Mouse (Mus musculus): ENCODE results near the gene Olfr648. TPM values are rescaled to one million over a fixed set of nuclear protein-coding genes. Genes with fewer than 3 reads are reported as not detected.

Olfr648 gene
- polyA plus RNA-seq, 1 experiment from 2014 or later = 0.15 TPM

DNA sequence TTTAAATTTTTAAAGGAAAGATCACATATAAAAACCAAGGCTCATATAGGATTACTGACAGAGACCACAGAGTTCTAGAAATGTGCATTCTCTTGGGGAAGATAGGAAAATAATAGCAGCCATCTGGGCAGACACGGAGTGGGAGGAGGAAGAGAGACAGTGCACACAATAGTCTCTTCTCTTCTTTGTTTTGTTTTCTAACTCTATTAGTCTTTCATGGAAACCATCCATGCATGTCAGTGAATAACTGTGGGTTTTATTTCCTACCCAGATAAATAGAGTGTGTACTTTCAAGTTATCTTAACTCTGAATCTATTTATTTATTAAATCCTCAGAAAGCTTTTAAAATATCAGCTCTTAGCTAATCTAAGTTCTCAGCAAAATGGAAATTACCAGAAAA is 8.1 kb downstream of the Olfr648 start:
- Histone ChIP-seq H3K4me2 (no peak overlapping the region), H3K9me3 (no peaks in the 10 kb centered on the region), H3K27me3 (no peaks in the 10 kb centered on the region), H3K4me3 (no peak overlapping the region), H3K9ac (no peak overlapping the region), H3K4me1 (no peaks in the 10 kb centered on the region), H3K27ac (no peak overlapping the region), H3K36me3 (no peaks in the 10 kb centered on the region)
- ATAC-seq (ENCODE audit: insufficient number of reproducible peaks, insufficient read depth, low FRiP score, low TSS enrichment, low read depth) = no peak
- WGBS = 42% methylated on average over 1 of the region's 1 CpGs

DNA sequence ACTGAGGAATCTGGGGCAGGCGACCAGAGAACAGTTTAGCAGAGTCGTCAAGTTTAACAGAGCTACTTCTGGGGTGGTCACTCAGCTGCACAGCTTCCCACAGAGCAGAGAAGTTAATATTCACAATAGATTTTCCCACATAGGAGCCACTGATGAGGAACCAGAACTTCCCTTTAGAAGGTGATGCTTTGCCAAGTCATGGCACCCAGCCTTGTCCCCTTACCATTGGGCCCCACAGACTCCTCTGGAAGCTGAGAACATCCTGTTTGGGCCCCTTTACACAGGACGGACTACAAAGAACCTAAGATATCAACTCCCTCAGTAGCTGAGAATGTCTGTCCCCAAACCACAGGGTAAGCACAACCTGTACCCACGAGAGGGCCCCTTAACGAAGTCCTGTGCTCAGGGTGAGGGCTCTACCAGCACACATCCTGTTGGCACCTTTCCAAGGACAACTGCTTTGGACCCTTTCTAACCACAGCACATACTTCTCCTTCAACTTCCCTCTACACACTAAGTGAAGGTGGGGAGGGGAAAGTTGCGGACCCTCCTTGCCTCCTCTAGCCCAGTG is 13.5 kb downstream of the Olfr648 start:
- Histone ChIP-seq H3K4me1 (no peaks in the 10 kb centered on the region), H3K4me3 (no peak overlapping the region), H3K27me3 (no peaks in the 10 kb centered on the region), H3K9me3 (no peaks in the 10 kb centered on the region), H3K27ac (no peak overlapping the region), H3K36me3 (no peaks in the 10 kb centered on the region), H3K9ac (no peak overlapping the region), H3K4me2 (no peak overlapping the region)
- no peak for ATAC-seq (ENCODE audit: insufficient number of reproducible peaks, insufficient read depth, low FRiP score, low TSS enrichment, low read depth)
- WGBS = 75% methylated on average over 6 of the region's 6 CpGs

DNA sequence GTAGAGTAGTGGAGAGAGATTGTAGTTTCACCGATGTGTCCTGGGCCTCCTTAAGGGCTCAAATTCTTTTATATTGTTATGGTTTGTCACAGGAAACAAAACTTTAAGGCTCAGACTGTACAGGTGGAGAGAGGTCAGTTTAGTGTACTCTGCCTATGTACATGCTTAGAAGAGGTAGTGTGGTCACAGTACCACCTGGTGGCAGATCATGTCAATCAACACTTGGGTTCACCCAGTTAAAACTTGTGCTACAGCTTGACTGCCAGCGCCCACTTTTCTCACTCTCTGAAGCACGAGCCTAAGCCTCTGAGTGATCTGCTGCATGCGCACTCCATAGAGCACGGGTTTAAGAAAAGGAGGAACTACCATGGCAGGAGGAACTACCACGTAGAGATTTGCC is 16.1 kb downstream of the Olfr648 start:
- H3K4me2 ChIP-seq = no peak overlapping the region
- no peak overlapping the region for H3K4me3 ChIP-seq
- no peak for ATAC-seq (ENCODE audit: insufficient number of reproducible peaks, insufficient read depth, low FRiP score, low TSS enrichment, low read depth)
- H3K27me3 ChIP-seq = no peaks in the 10 kb centered on the region
- no peak overlapping the region for H3K9ac ChIP-seq
- WGBS = 88% methylated on average over 6 of the region's 6 CpGs
- no peaks in the 10 kb centered on the region for H3K9me3 ChIP-seq
- H3K27ac ChIP-seq = no peak overlapping the region
- no peaks in the 10 kb centered on the region for H3K36me3 ChIP-seq
- no peaks in the 10 kb centered on the region for H3K4me1 ChIP-seq

DNA sequence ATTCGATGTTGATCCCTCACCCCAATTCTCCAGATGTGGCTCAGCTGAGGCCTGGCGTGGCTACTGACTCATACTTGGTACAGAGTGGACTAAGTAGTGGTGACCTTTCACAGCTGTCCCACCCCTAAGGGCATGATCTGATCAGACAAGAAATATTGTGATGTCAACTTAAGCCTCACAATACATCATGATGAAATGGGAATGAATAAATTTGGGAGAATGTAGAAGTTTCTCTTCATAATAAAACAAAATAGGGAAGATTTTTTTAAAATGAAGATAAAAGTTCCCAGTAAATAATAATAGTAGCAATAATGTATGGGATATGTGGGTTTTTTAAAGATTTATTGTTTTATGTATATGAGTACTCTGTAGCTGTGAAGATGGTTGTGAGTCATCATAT is 32.7 kb downstream of the Olfr648 start, which contains the start of gene Ubqlnl:
Gene Ubqlnl, minus strand, starts transcription at position 101 of the 400 bp plus-strand sequence.
- Histone ChIP-seq H3K36me3 (no peaks in the 10 kb centered on the region), H3K9ac (no peak within 1 kb of the TSS)

DNA sequence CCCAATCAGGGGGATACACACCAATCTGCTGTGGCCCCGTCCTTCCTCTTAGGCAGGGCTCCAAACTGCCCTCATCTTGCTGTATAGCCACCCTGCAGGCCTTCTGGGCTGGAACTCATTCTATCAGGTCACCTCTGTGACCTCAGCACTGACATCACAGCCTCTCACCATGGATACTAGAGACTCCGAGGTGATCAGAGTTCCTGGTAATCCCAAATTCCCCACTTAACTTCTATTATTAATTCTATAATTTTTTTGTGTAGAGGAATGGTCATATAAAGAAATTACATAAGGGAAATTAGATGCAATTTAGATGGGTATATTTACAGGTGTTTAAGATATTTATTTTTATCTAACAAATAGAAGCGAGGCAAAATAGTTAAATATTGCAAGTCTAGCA is 40.0 kb downstream of the Olfr648 start, which contains the start of gene Ubqln3:
Gene Ubqln3, minus strand, starts transcription at position 101 of the 400 bp plus-strand sequence.
- ATAC-seq (ENCODE audit: insufficient number of reproducible peaks, insufficient read depth, low FRiP score, low TSS enrichment, low read depth) = no peak
- Histone ChIP-seq H3K9ac (no peak within 1 kb of the TSS), H3K4me2 (no peak within 1 kb of the TSS), H3K4me3 (no peak within 1 kb of the TSS), H3K9me3 (no peaks in the 10 kb centered on the region), H3K27me3 (no peaks in the 10 kb centered on the region), H3K4me1 (no peaks in the 10 kb centered on the region), H3K36me3 (no peaks in the 10 kb centered on the region), H3K27ac (no peak within 1 kb of the TSS)
- 73% methylated on average over 3 of the region's 3 CpGs for WGBS

More for the DNA sequence above, 32.7 kb downstream of the Olfr648 start, which contains the start of gene Ubqlnl:
- ATAC-seq (ENCODE audit: insufficient number of reproducible peaks, insufficient read depth, low FRiP score, low TSS enrichment, low read depth) = no peak
- H3K4me2 ChIP-seq = no peak within 1 kb of the TSS
- H3K9me3 ChIP-seq = no peaks in the 10 kb centered on the region
- WGBS = 81% methylated on average over 2 of the region's 2 CpGs
- H3K27ac ChIP-seq = no peak within 1 kb of the TSS
- H3K4me3 ChIP-seq = no peak within 1 kb of the TSS
- no peaks in the 10 kb centered on the region for H3K27me3 ChIP-seq
- no peaks in the 10 kb centered on the region for H3K4me1 ChIP-seq

DNA sequence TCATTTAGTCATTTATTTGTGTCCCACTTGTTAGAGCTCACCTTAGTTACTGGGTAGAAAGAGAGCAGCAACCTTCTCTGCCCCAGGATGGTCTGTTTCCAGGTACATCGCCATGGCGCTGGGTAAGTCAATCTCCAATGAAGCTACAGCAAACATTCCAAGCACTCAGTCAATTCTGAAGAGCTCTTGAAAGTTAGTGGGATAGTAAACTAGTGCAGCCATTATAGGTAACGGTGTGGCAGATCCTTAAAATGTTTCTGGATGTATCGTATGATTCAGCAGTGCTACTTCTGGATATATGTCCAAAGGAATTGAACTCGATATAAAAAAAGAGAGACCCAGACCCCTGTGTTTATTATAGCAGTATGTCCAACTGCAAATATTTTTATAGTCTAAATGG is 45.9 kb downstream of the Olfr648 start, which contains the start of gene Olfr643:
Gene Olfr643, minus strand, starts transcription at position 101 of the 400 bp plus-strand sequence.
- H3K9ac ChIP-seq = no peak within 1 kb of the TSS
- no peaks in the 10 kb centered on the region for H3K9me3 ChIP-seq
- no peak within 1 kb of the TSS for H3K27ac ChIP-seq
- H3K27me3 ChIP-seq = no peaks in the 10 kb centered on the region
- no peaks in the 10 kb centered on the region for H3K36me3 ChIP-seq
- no peak for ATAC-seq (ENCODE audit: insufficient number of reproducible peaks, insufficient read depth, low FRiP score, low TSS enrichment, low read depth)
- H3K4me1 ChIP-seq = no peaks in the 10 kb centered on the region
- 84% methylated on average over 5 of the region's 5 CpGs for WGBS
- no peak within 1 kb of the TSS for H3K4me2 ChIP-seq
- no peak within 1 kb of the TSS for H3K4me3 ChIP-seq

DNA sequence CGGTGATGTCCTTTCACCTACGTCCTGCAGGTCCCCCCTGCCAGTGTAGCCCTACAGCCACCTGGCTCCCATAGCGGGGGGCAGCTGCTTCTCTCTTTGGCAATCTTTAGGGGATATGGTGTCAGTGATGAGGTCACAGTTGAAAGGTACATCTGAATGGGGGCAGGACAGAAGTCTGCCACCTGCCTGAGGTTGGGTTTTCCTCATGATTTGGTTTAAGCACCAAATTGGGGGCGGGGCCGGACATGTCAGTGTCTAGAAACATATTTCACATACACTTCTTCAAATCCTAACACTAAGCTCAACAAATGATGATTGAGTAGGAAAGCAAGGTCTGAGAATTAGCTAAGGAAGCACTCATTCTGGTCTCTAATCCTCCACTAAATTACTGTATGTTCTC is 53.5 kb downstream of the Olfr648 start, which contains the start of gene Ubqln5:
Gene Ubqln5, minus strand, starts transcription at position 101 of the 400 bp plus-strand sequence.
- no peaks in the 10 kb centered on the region for H3K4me1 ChIP-seq
- WGBS = 95% methylated on average over 5 of the region's 5 CpGs

More for the DNA sequence above, 53.5 kb downstream of the Olfr648 start, which contains the start of gene Ubqln5:
- no peak within 1 kb of the TSS for H3K9ac ChIP-seq
- no peaks in the 10 kb centered on the region for H3K9me3 ChIP-seq
- no peak within 1 kb of the TSS for H3K4me3 ChIP-seq
- H3K27ac ChIP-seq = no peak within 1 kb of the TSS
- ATAC-seq (ENCODE audit: insufficient number of reproducible peaks, insufficient read depth, low FRiP score, low TSS enrichment, low read depth) = no peak
- H3K27me3 ChIP-seq = no peaks in the 10 kb centered on the region
- H3K36me3 ChIP-seq = no peaks in the 10 kb centered on the region
- H3K4me2 ChIP-seq = no peak within 1 kb of the TSS

Other genes starting within 250 kb of the Olfr648 start
- gene Olfr632, start 249.0 kb downstream of the Olfr648 start, polyA plus RNA-seq (2015; fragmentation: Nextera tagmentation; extraction: Ambion mirVana) = not detected in 2 replicates
- gene Olfr633, start 239.0 kb downstream of the Olfr648 start, polyA plus RNA-seq (2015; fragmentation: Nextera tagmentation; extraction: Ambion mirVana) = not detected in 2 replicates
- gene Olfr635, start 212.2 kb downstream of the Olfr648 start, polyA plus RNA-seq (2015; fragmentation: Nextera tagmentation; extraction: Ambion mirVana) = 0.03 TPM in 1 of 2 replicates, not detected in the other
- not detected in 2 replicates for gene Olfr638, start 184.6 kb downstream of the Olfr648 start, polyA plus RNA-seq (2015; fragmentation: Nextera tagmentation; extraction: Ambion mirVana)
- gene Olfr639, start 166.1 kb downstream of the Olfr648 start, polyA plus RNA-seq (2015; fragmentation: Nextera tagmentation; extraction: Ambion mirVana) = 0.04 and 0.06 TPM in 2 replicates
- not detected in 2 replicates for gene Olfr640, start 157.8 kb downstream of the Olfr648 start, polyA plus RNA-seq (2015; fragmentation: Nextera tagmentation; extraction: Ambion mirVana)
- not detected in 2 replicates for gene Olfr641, start 147.9 kb downstream of the Olfr648 start, polyA plus RNA-seq (2015; fragmentation: Nextera tagmentation; extraction: Ambion mirVana)
- not detected in 2 replicates for gene Olfr642, start 130.7 kb downstream of the Olfr648 start, polyA plus RNA-seq (2015; fragmentation: Nextera tagmentation; extraction: Ambion mirVana)
- gene 4930516K23Rik, start 121.9 kb downstream of the Olfr648 start, polyA plus RNA-seq (2015; fragmentation: Nextera tagmentation; extraction: Ambion mirVana) = not detected in 2 replicates
- gene Olfr644, start 111.5 kb downstream of the Olfr648 start, polyA plus RNA-seq (2015; fragmentation: Nextera tagmentation; extraction: Ambion mirVana) = not detected in 2 replicates
- not detected in 2 replicates for gene Olfr645, start 97.9 kb downstream of the Olfr648 start, polyA plus RNA-seq (2015; fragmentation: Nextera tagmentation; extraction: Ambion mirVana)
- gene Olfr646, start 78.5 kb downstream of the Olfr648 start, polyA plus RNA-seq (2015; fragmentation: Nextera tagmentation; extraction: Ambion mirVana) = not detected in 2 replicates
- gene Ubqln5, start 53.6 kb downstream of the Olfr648 start, polyA plus RNA-seq (2015; fragmentation: Nextera tagmentation; extraction: Ambion mirVana) = 0.21 TPM in 1 of 2 replicates, not detected in the other
- not detected in 2 replicates for gene Olfr643, start 46.0 kb downstream of the Olfr648 start, polyA plus RNA-seq (2015; fragmentation: Nextera tagmentation; extraction: Ambion mirVana)
- gene Ubqln3, start 40.1 kb downstream of the Olfr648 start, polyA plus RNA-seq (2015; fragmentation: Nextera tagmentation; extraction: Ambion mirVana) = not detected in 2 replicates
- gene Ubqlnl, start 32.8 kb downstream of the Olfr648 start, polyA plus RNA-seq (2015; fragmentation: Nextera tagmentation; extraction: Ambion mirVana) = 0.31 TPM in 1 of 2 replicates, not detected in the other
- 4.6 and 13.3 TPM in 2 replicates for gene Olfm5, start 18.6 kb downstream of the Olfr648 start, polyA plus RNA-seq (2015; fragmentation: Nextera tagmentation; extraction: Ambion mirVana)
- not detected in 2 replicates for gene Olfr649, start 12.6 kb upstream of the Olfr648 start, polyA plus RNA-seq (2015; fragmentation: Nextera tagmentation; extraction: Ambion mirVana)
- gene Trim6, start 35.4 kb upstream of the Olfr648 start, polyA plus RNA-seq (2015; fragmentation: Nextera tagmentation; extraction: Ambion mirVana) = 0.72 and 1.1 TPM in 2 replicates
- 1.6 and 2.3 TPM in 2 replicates for gene Trim34a, start 61.1 kb upstream of the Olfr648 start, polyA plus RNA-seq (2015; fragmentation: Nextera tagmentation; extraction: Ambion mirVana)
- 0.13 and 0.15 TPM in 2 replicates for gene Trim5, start 104.7 kb upstream of the Olfr648 start, polyA plus RNA-seq (2015; fragmentation: Nextera tagmentation; extraction: Ambion mirVana)
- 7.1 and 7.2 TPM in 2 replicates for gene Trim12a, start 132.1 kb upstream of the Olfr648 start, polyA plus RNA-seq (2015; fragmentation: Nextera tagmentation; extraction: Ambion mirVana)
- not detected in 2 replicates for gene Trim34b, start 146.1 kb upstream of the Olfr648 start, polyA plus RNA-seq (2015; fragmentation: Nextera tagmentation; extraction: Ambion mirVana)
- 2.7 and 3.1 TPM in 2 replicates for gene Trim12c, start 170.0 kb upstream of the Olfr648 start, polyA plus RNA-seq (2015; fragmentation: Nextera tagmentation; extraction: Ambion mirVana)
- gene Trim30b, start 186.5 kb upstream of the Olfr648 start, polyA plus RNA-seq (2015; fragmentation: Nextera tagmentation; extraction: Ambion mirVana) = not detected in 2 replicates
- gene Trim30c, start 217.4 kb upstream of the Olfr648 start, polyA plus RNA-seq (2015; fragmentation: Nextera tagmentation; extraction: Ambion mirVana) = 0.20 TPM in 1 of 2 replicates, not detected in the other

Data from embryonic facial prominence, embryonic 13.5 days (tissue).